Mouse (Mus musculus): Measurements from ENCODE around the gene Ctdsp2. TPM values are rescaled to one million over a fixed set of nuclear protein-coding genes. Genes with fewer than 3 reads are reported as not detected.

Ctdsp2 gene
- polyA plus RNA-seq, 1 experiment from 2014 or later: 109 TPM

DNA sequence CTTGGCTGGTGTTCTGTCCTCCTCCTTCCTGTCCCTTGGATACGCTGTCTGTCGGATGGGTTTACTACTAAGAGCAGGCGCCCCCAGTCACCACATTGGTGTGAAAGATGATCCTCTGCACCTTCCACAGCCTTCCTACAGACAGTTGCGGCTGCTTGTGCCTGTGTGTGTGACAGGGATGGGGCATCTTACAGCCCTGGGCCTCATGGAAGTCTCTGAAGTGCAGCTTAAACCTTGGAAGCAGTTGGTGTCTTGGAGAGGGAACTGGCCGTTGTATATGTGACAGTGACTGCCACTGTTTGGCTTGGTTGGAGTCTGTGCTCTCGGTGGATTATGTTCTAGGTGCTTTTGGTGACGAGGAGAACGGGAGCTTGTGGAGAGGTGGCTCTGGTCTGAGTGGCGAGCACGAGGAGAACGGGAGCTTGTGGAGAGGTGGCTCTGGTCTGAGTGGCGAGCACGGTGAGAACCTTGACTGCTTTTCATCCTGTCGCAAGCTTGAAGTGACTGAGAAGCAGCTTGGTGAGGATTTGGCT is 4.7 kb downstream of the Ctdsp2 start:
- no peaks in the 10 kb centered on the region for H3K9me3 ChIP-seq (ENCODE audit: control insufficient read depth, low read length)
- peak overlapping the region; percentile 77; the same call in 1 of the 2 replicates for H3K27ac ChIP-seq (replicated peaks; ENCODE audit: low read depth, low read length)
- H3K4me2 ChIP-seq (ENCODE audit: low read depth, low read length): peak overlapping the region; percentile 91
- ATAC-seq (ENCODE audit: low read depth): no peak
- 44% methylated on average over 14 of the region's 14 CpGs for WGBS
- H3K4me3 ChIP-seq (ENCODE audit: low read depth, low read length): peak overlapping the region; percentile 98
- peaks cover 75% of the 10 kb centered on the region for H3K4me1 ChIP-seq (ENCODE audit: control insufficient read depth, insufficient read depth, low read length)
- H3K9ac ChIP-seq (ENCODE audit: low read depth, low read length): peak overlapping the region; percentile 98
- no peak for DNase-seq (ENCODE audit: low spot score)
- H3K27me3 ChIP-seq (replicated peaks; ENCODE audit: control insufficient read depth, insufficient read depth, low read length): no peaks in the 10 kb centered on the region
- H3K36me3 ChIP-seq (ENCODE audit: control insufficient read depth, insufficient read depth, low read length): peaks cover 7% of the 10 kb centered on the region; the same call in 1 of the 2 replicates

DNA sequence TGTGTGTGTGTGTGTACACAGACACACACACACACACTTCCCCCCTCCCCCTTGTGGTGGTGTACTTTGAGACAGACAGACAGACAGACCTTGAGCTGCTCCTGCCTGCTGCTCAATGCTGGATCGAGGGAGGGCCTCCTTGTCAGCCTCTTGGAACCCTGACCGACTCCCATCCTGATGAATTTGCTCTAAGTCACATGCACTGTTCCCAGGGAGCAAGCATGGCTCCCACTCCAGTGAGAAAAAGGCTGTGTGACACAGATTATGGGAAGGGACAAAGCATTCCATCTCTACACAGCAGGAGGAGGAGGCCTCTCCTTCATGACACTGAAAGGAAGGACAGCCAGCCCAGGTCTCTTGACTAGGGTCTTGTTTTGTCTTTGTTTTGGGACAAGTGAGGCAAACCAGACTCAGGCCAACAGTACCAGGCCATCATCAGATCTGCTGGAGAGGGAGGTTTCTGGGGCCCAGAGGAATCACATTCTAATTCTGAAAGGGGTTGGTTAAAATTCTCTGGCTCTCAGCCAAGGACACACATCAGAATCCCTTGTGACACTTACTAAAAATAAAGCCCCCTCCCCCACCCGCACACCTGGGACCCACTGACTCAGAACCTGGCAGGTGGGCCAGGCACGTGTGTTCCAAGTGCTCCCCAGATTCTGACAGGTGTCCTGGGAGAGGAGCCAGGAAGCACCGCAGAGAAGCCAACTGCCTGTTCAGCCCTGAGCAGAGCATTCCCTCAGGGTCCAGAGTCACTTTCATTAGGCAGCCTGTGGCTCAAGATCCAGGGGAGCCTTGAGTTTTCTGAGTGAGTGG is 5.9 kb downstream of the Ctdsp2 start:
- whole genome bisulfite sequencing: 24% methylated on average over 5 of the region's 5 CpGs
- DNase-seq (ENCODE audit: low spot score) (peak; percentile 87), ATAC-seq (ENCODE audit: low read depth) (peak; percentile 56)
- Histone ChIP-seq H3K4me3 (ENCODE audit: low read depth, low read length) (peak overlapping the region; percentile 98), H3K36me3 (ENCODE audit: control insufficient read depth, insufficient read depth, low read length) (peaks cover 7% of the 10 kb centered on the region; the same call in 1 of the 2 replicates), H3K27me3 (replicated peaks; ENCODE audit: control insufficient read depth, insufficient read depth, low read length) (no peaks in the 10 kb centered on the region), H3K27ac (replicated peaks; ENCODE audit: low read depth, low read length) (peak overlapping the region; percentile 77), H3K9me3 (ENCODE audit: control insufficient read depth, low read length) (no peaks in the 10 kb centered on the region), H3K4me1 (ENCODE audit: control insufficient read depth, insufficient read depth, low read length) (peaks cover 77% of the 10 kb centered on the region), H3K4me2 (ENCODE audit: low read depth, low read length) (peak overlapping the region; percentile 91), H3K9ac (ENCODE audit: low read depth, low read length) (peak overlapping the region; percentile 98; the same call in 1 of the 2 replicates)

DNA sequence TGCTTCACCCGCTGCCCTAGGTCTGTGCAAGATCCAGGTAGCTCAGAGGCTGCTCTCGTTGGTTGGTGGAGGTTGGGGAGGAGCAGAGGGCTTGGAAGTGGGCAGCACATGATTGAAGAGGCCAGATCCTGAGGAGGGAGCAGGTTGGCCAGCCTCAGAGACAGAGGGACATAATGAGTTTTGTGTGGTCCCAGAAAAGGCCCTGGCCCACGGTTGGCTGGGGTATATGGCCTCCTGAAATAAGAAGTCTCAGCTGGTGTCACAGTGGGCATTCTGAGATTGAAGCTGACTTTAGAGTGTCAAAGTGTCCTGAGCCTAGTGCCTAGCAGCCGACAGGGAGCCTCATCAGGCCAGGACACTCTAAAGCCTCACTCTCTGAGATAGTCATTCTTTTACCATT is 6.6 kb downstream of the Ctdsp2 start:
- ATAC-seq (ENCODE audit: low read depth) (no peak), DNase-seq (ENCODE audit: low spot score) (no peak)
- Histone ChIP-seq H3K4me3 (ENCODE audit: low read depth, low read length) (no peak overlapping the region), H3K4me2 (ENCODE audit: low read depth, low read length) (peak overlapping the region; percentile 91; the same call in 1 of the 2 replicates), H3K27me3 (replicated peaks; ENCODE audit: control insufficient read depth, insufficient read depth, low read length) (no peaks in the 10 kb centered on the region), H3K9me3 (ENCODE audit: control insufficient read depth, low read length) (no peaks in the 10 kb centered on the region), H3K4me1 (ENCODE audit: control insufficient read depth, insufficient read depth, low read length) (peaks cover 78% of the 10 kb centered on the region), H3K9ac (ENCODE audit: low read depth, low read length) (no peak overlapping the region), H3K36me3 (ENCODE audit: control insufficient read depth, insufficient read depth, low read length) (peaks cover 7% of the 10 kb centered on the region; the same call in 1 of the 2 replicates), H3K27ac (replicated peaks; ENCODE audit: low read depth, low read length) (peak overlapping the region; percentile 63; the same call in 1 of the 2 replicates)
- WGBS: 67% methylated on average over 4 of the region's 4 CpGs

- H3K27ac ChIP-seq (replicated peaks; ENCODE audit: low read depth, low read length): peak overlapping the region; percentile 84
- H3K36me3 ChIP-seq (ENCODE audit: control insufficient read depth, insufficient read depth, low read length): peaks cover 7% of the 10 kb centered on the region; the same call in 1 of the 2 replicates
- H3K9ac ChIP-seq (ENCODE audit: low read depth, low read length): no peak overlapping the region
- WGBS: 91% methylated on average over 9 of the region's 9 CpGs
- no peak for ATAC-seq (ENCODE audit: low read depth)
- no peak for DNase-seq (ENCODE audit: low spot score)
- no peaks in the 10 kb centered on the region for H3K9me3 ChIP-seq (ENCODE audit: control insufficient read depth, low read length)
- no peaks in the 10 kb centered on the region for H3K27me3 ChIP-seq (replicated peaks; ENCODE audit: control insufficient read depth, insufficient read depth, low read length)
- no peak overlapping the region for H3K4me2 ChIP-seq (ENCODE audit: low read depth, low read length)
- no peak overlapping the region for H3K4me3 ChIP-seq (ENCODE audit: low read depth, low read length)
- peaks cover 78% of the 10 kb centered on the region for H3K4me1 ChIP-seq (ENCODE audit: control insufficient read depth, insufficient read depth, low read length)
Observed at GRCm38 (mm10) chr10:126985579-126985978, 7.1 kb downstream of the Ctdsp2 start.

DNA sequence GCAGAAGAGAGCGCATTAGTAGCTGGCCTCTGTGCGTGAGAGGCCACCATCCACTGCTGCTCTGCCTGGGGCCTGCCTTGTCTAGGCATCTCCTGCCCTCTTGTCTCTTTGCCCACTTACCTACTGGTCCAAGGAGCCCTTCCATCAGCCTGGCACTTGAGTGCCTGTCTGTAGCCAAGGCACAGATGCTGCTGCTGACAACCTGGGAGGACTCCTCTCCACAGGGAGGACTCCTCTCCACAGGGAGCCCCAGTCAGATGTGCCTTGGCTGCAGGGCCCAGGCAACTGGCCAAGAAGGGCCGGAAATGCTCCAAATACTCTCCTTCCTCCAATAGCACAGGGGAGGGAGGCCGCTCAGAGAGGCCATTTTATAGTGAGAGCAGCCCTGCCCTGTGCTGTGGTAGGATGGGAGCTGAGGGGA is 8.0 kb downstream of the Ctdsp2 start:
- WGBS: 39% methylated on average over 4 of the region's 4 CpGs
- peak overlapping the region; percentile 17; the same call in 1 of the 2 replicates for H3K9ac ChIP-seq (ENCODE audit: low read depth, low read length)
- DNase-seq (ENCODE audit: low spot score) (peak; percentile 92), ATAC-seq (ENCODE audit: low read depth) (peak; percentile 38)
- H3K27ac ChIP-seq (replicated peaks; ENCODE audit: low read depth, low read length): peak overlapping the region; percentile 84
- no peaks in the 10 kb centered on the region for H3K27me3 ChIP-seq (replicated peaks; ENCODE audit: control insufficient read depth, insufficient read depth, low read length)
- no peaks in the 10 kb centered on the region for H3K9me3 ChIP-seq (ENCODE audit: control insufficient read depth, low read length)
- peak overlapping the region; percentile 39 for H3K4me2 ChIP-seq (ENCODE audit: low read depth, low read length)
- H3K4me1 ChIP-seq (ENCODE audit: control insufficient read depth, insufficient read depth, low read length): peaks cover 69% of the 10 kb centered on the region
- H3K4me3 ChIP-seq (ENCODE audit: low read depth, low read length): 0 out of 2 replicates have a peak overlapping the region, but pooled peaks have one; percentile 2
- peaks cover 11% of the 10 kb centered on the region; the same call in 1 of the 2 replicates for H3K36me3 ChIP-seq (ENCODE audit: control insufficient read depth, insufficient read depth, low read length)

- Histone ChIP-seq H3K4me3 (ENCODE audit: low read depth, low read length) (0 out of 2 replicates have a peak overlapping the region, but pooled peaks have one; percentile 2), H3K4me1 (ENCODE audit: control insufficient read depth, insufficient read depth, low read length) (peaks cover 60% of the 10 kb centered on the region), H3K27me3 (replicated peaks; ENCODE audit: control insufficient read depth, insufficient read depth, low read length) (no peaks in the 10 kb centered on the region), H3K27ac (replicated peaks; ENCODE audit: low read depth, low read length) (peak overlapping the region; percentile 84), H3K9ac (ENCODE audit: low read depth, low read length) (0 out of 2 replicates have a peak overlapping the region, but pooled peaks have one; percentile 17), H3K9me3 (ENCODE audit: control insufficient read depth, low read length) (no peaks in the 10 kb centered on the region), H3K36me3 (ENCODE audit: control insufficient read depth, insufficient read depth, low read length) (peaks cover 20% of the 10 kb centered on the region), H3K4me2 (ENCODE audit: low read depth, low read length) (peak overlapping the region; percentile 39)
- no peak for DNase-seq (ENCODE audit: low spot score)
- no peak for ATAC-seq (ENCODE audit: low read depth)
- 56% methylated on average over 8 of the region's 8 CpGs for WGBS
Observed at GRCm38 (mm10) chr10:126987183-126988118, 8.9 kb downstream of the Ctdsp2 start.

- 71% methylated on average over 5 of the region's 5 CpGs for WGBS
- Histone ChIP-seq H3K4me1 (ENCODE audit: control insufficient read depth, insufficient read depth, low read length) (peaks cover 48% of the 10 kb centered on the region), H3K36me3 (ENCODE audit: control insufficient read depth, insufficient read depth, low read length) (peaks cover 27% of the 10 kb centered on the region), H3K9me3 (ENCODE audit: control insufficient read depth, low read length) (no peaks in the 10 kb centered on the region), H3K9ac (ENCODE audit: low read depth, low read length) (no peak overlapping the region), H3K4me3 (ENCODE audit: low read depth, low read length) (no peak overlapping the region), H3K4me2 (ENCODE audit: low read depth, low read length) (no peak overlapping the region), H3K27me3 (replicated peaks; ENCODE audit: control insufficient read depth, insufficient read depth, low read length) (no peaks in the 10 kb centered on the region), H3K27ac (replicated peaks; ENCODE audit: low read depth, low read length) (peak overlapping the region; percentile 61)
- DNase-seq (ENCODE audit: low spot score) (no peak), ATAC-seq (ENCODE audit: low read depth) (no peak)
Observed at GRCm38 (mm10) chr10:126988513-126989165, 10.1 kb downstream of the Ctdsp2 start.
